ENCODE assay signal across 8 mouse cellular contexts in the genomic region with DNA sequence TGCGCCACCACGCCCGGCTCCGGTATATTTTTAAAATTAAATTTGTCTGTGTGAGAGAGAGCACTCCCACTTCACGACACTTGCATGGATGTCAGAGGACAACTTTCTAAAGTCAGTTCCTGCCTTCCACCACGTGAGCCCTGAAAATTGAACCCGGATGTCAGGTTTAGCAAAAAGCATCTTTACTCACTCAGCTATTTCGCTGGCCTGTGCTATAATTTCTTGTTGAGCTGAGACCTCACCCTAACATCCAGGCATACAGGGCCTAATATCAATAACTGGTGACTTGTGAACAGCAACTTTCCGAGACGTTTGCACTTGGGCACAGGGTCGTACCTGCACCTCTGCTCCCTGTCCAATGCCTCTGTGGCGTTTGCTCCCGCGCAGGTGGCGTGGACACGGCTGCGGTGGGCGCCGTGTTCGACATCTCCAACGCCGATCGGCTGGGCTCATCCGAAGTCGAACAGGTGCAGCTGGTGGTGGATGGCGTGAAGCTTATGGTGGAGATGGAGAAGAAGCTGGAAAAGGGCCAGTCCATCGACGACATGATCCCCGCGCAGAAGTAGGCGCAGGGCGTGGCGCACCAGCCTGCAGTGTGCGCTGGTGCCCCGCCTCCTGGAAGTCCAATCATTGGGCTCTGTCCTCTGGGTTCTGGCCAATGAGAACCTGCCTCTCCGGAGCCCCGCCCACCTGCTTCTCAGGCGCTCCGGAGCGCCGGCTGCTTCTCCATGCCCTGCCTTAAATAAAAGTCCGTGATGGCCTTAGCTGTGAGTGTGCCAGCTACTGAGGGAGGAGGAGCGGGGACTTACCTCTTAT. TPM values are rescaled to one million over a fixed set of nuclear protein-coding genes. Genes with fewer than 3 reads are reported as not detected.
DNase-seq lines count a peak whose midpoint lies in the region; ATAC-seq and TF ChIP-seq lines count a peak whose summit lies in the region.

No protein-coding gene starts in this region.

- 0 out of 2 replicates have a peak overlapping the region, but pooled peaks have one; percentile 55 for H3K9ac ChIP-seq in heart, embryonic 12.5 days
- no peak overlapping the region for H3K9ac ChIP-seq in kidney, postnatal 0 days (ENCODE audit: low read depth, low read length)
- H3K9ac ChIP-seq in liver, adult 2 months (ENCODE audit: low read depth, low read length) = no peak overlapping the region

- no peak for TF ChIP-seq CTCF in kidney, postnatal 0 days (IDR thresholded peaks at IDR 0.05; ENCODE audit: low read depth)
- TF ChIP-seq CTCF in liver, adult 2 months (IDR thresholded peaks at IDR 0.05; ENCODE audit: low read depth, low read length) = no peak

- peaks cover 56% of the 10 kb centered on the region for H3K27me3 ChIP-seq in erythroblast, embryonic 14.5 days (ENCODE audit: control insufficient read depth)
- H3K27me3 ChIP-seq in heart, embryonic 12.5 days (replicated peaks) = peaks cover 42% of the 10 kb centered on the region
- H3K27me3 ChIP-seq in kidney, postnatal 0 days (ENCODE audit: insufficient read depth, low read length) = peaks cover 15% of the 10 kb centered on the region
- 0 out of 2 replicates have a peak, but pooled peaks cover 9% of the 10 kb centered on the region for H3K27me3 ChIP-seq in liver, adult 2 months (ENCODE audit: control insufficient read depth, insufficient read depth, low read length)
- H3K27me3 ChIP-seq in myocyte (ENCODE audit: control insufficient read depth, insufficient read depth, insufficient read length) = peaks cover 5% of the 10 kb centered on the region

- no peak overlapping the region for H3ac ChIP-seq in myocyte (ENCODE audit: control insufficient read depth, insufficient read length)

- H3K36me3 ChIP-seq in erythroblast, embryonic 14.5 days (ENCODE audit: control insufficient read depth) = no peaks in the 10 kb centered on the region
- peaks cover 17% of the 10 kb centered on the region for H3K36me3 ChIP-seq in heart, embryonic 12.5 days
- peaks cover 11% of the 10 kb centered on the region for H3K36me3 ChIP-seq in kidney, postnatal 0 days (ENCODE audit: insufficient read depth, low read length)
- no peaks in the 10 kb centered on the region for H3K36me3 ChIP-seq in liver, adult 2 months (ENCODE audit: control insufficient read depth, insufficient read depth, low read length)
- no peaks in the 10 kb centered on the region for H3K36me3 ChIP-seq in myocyte (ENCODE audit: control insufficient read depth, insufficient read depth)

- peak overlapping the region; percentile 6 for H3K4me3 ChIP-seq in erythroblast, embryonic 14.5 days (replicated peaks)
- peak overlapping the region; percentile 50 for H3K4me3 ChIP-seq in heart, embryonic 12.5 days
- H3K4me3 ChIP-seq in kidney, postnatal 0 days (replicated peaks; ENCODE audit: low read depth, low read length) = peak overlapping the region; percentile 16; the same call in 1 of the 2 replicates
- H3K4me3 ChIP-seq in liver, adult 2 months (ENCODE audit: insufficient read depth, low read depth, low read length) = peak overlapping the region; percentile 25; the same call in 1 of the 2 replicates
- H3K4me3 ChIP-seq in myocyte = no peak overlapping the region

- no peaks in the 10 kb centered on the region for H3K9me3 ChIP-seq in erythroblast, embryonic 14.5 days (ENCODE audit: control insufficient read depth, low read length)
- H3K9me3 ChIP-seq in heart, embryonic 12.5 days (replicated peaks) = no peaks in the 10 kb centered on the region
- H3K9me3 ChIP-seq in kidney, postnatal 0 days (replicated peaks; ENCODE audit: low read length) = no peaks in the 10 kb centered on the region

- peak; percentile 93 for DNase-seq in A20 (ENCODE audit: low read depth, low spot score)
- peak; percentile 73 for DNase-seq in brain, embryonic 18.5 days (ENCODE audit: low read depth, low spot score)
- peak; percentile 96 for DNase-seq in kidney, postnatal 0 days (ENCODE audit: low spot score)
- DNase-seq in liver, adult 2 months (ENCODE audit: extremely low read depth, low read depth, low spot score) = peak; percentile 57
- DNase-seq in spleen, postnatal 4 days (ENCODE audit: low spot score in 2 of 2) = peak; percentile 84 to 89

- 12% methylated on average over 43 of the region's 43 CpGs for WGBS in heart, embryonic 12.5 days
- 14% methylated on average over 43 of the region's 43 CpGs for WGBS in kidney, postnatal 0 days
- 13% methylated on average over 43 of the region's 43 CpGs for WGBS in liver, adult 2 months

- no peak overlapping the region for H3K27ac ChIP-seq in heart, embryonic 12.5 days (ENCODE audit: poor library complexity, severe bottlenecking)
- no peak overlapping the region for H3K27ac ChIP-seq in kidney, postnatal 0 days
- H3K27ac ChIP-seq in liver, adult 2 months (replicated peaks; ENCODE audit: insufficient read depth, low read depth, low read length) = no peak overlapping the region

- no peaks in the 10 kb centered on the region for H3K79me2 ChIP-seq in liver, adult 2 months (ENCODE audit: control insufficient read depth, insufficient read depth, low read length)
- H3K79me2 ChIP-seq in myocyte (ENCODE audit: control insufficient read depth, insufficient read depth) = no peaks in the 10 kb centered on the region

- peak overlapping the region; percentile 85 for H3K4me2 ChIP-seq in heart, embryonic 12.5 days
- H3K4me2 ChIP-seq in kidney, postnatal 0 days (ENCODE audit: low read length) = peak overlapping the region; percentile 57
- peak overlapping the region; percentile 12 for H3K4me2 ChIP-seq in myocyte (ENCODE audit: low read depth)

- TF ChIP-seq POLR2A in liver, adult 2 months (IDR thresholded peaks at IDR 0.05; ENCODE audit: extremely low read depth, insufficient read depth, low read length) = no peak
- no peak for TF ChIP-seq POLR2A in myocyte (IDR thresholded peaks at IDR 0.05; ENCODE audit: insufficient read length, low read depth)

- ATAC-seq in heart, embryonic 12.5 days (ENCODE audit: insufficient number of reproducible peaks, low FRiP score) = peak; percentile 92
- peak; percentile 93 for ATAC-seq in kidney, postnatal 0 days (replicated peaks; ENCODE audit: low FRiP score, low read depth)

- H3K4me1 ChIP-seq in erythroblast, embryonic 14.5 days (ENCODE audit: control insufficient read depth) = peaks cover 21% of the 10 kb centered on the region
- peaks cover 19% of the 10 kb centered on the region for H3K4me1 ChIP-seq in heart, embryonic 12.5 days (replicated peaks)
- H3K4me1 ChIP-seq in kidney, postnatal 0 days (replicated peaks; ENCODE audit: insufficient read depth, low read length) = no peaks in the 10 kb centered on the region; the same call in 1 of the 2 replicates
- H3K4me1 ChIP-seq in liver, adult 2 months (ENCODE audit: control insufficient read depth, insufficient read depth, low read length) = 0 out of 2 replicates have a peak, but pooled peaks cover 1% of the 10 kb centered on the region

TF ChIP-seq in myocyte, 11 proteins besides CTCF, POLR2A, EP300 and RAD21:
- TF ChIP-seq REST (IDR thresholded peaks at IDR 0.05; ENCODE audit: insufficient read depth, insufficient read length) (no peak), MYOD1 (IDR thresholded peaks at IDR 0.05; ENCODE audit: control insufficient read depth in 1 of 3, insufficient read length in 2 of 3, low read depth in 2 of 3) (peak in 1 of 3 experiments; percentile 23)

RNA-seq across cellular contexts. Expression of gene Ckm, which starts 16.5 kb away (rescaled TPM):
- polyA plus RNA-seq in erythroblast, embryonic 14.5 days (2012) = not detected in 2 replicates
- polyA plus RNA-seq in heart, embryonic 12.5 days (2016; fragmentation: Nextera tagmentation; extraction: Ambion mirVana) = 60.6 and 62.3 TPM in 2 replicates
- polyA plus RNA-seq in kidney, postnatal 0 days (2015; fragmentation: Nextera tagmentation; extraction: Ambion mirVana) = 1.0 and 1.2 TPM in 2 replicates
- 0.07 and 11.0 TPM in 2 replicates for total RNA-seq in liver, adult 2 months (2014; rRNA removed)
- polyA plus RNA-seq in liver, adult 2 months (2012; rRNA removed) = 0.16 and 0.18 TPM in 2 replicates
- polyA plus RNA-seq in myocyte (2012; fragmentation: generic; extraction: Trizol) = 1,561 TPM

RNA-seq across cellular contexts. Expression of gene Klc3, which starts 17.1 kb away (rescaled TPM):
- not detected in 2 replicates for polyA plus RNA-seq in erythroblast, embryonic 14.5 days (2012)
- 4.2 and 4.6 TPM in 2 replicates for polyA plus RNA-seq in heart, embryonic 12.5 days (2016; fragmentation: Nextera tagmentation; extraction: Ambion mirVana)
- polyA plus RNA-seq in kidney, postnatal 0 days (2015; fragmentation: Nextera tagmentation; extraction: Ambion mirVana) = 6.7 and 8.2 TPM in 2 replicates
- 0.37 TPM in 1 of 2 replicates, not detected in the other for total RNA-seq in liver, adult 2 months (2014; rRNA removed)
- polyA plus RNA-seq in liver, adult 2 months (2012; rRNA removed) = 0.17 and 0.24 TPM in 2 replicates
- polyA plus RNA-seq in myocyte (2012; fragmentation: generic; extraction: Trizol) = 3.5 TPM

RNA-seq across cellular contexts. Expression of gene Mark4, which starts 37.6 kb away (rescaled TPM):
- polyA plus RNA-seq in erythroblast, embryonic 14.5 days (2012) = 0.45 and 0.52 TPM in 2 replicates
- 11.4 and 11.7 TPM in 2 replicates for polyA plus RNA-seq in heart, embryonic 12.5 days (2016; fragmentation: Nextera tagmentation; extraction: Ambion mirVana)
- 6.6 and 7.9 TPM in 2 replicates for polyA plus RNA-seq in kidney, postnatal 0 days (2015; fragmentation: Nextera tagmentation; extraction: Ambion mirVana)
- 1.8 and 2.8 TPM in 2 replicates for total RNA-seq in liver, adult 2 months (2014; rRNA removed)
- polyA plus RNA-seq in liver, adult 2 months (2012; rRNA removed) = 4.9 and 6.4 TPM in 2 replicates
- polyA plus RNA-seq in myocyte (2012; fragmentation: generic; extraction: Trizol) = 18.2 TPM

RNA-seq across cellular contexts. Expression of gene Ercc2, which starts 39.2 kb away (rescaled TPM):
- 1.4 and 1.6 TPM in 2 replicates for polyA plus RNA-seq in erythroblast, embryonic 14.5 days (2012)
- polyA plus RNA-seq in heart, embryonic 12.5 days (2016; fragmentation: Nextera tagmentation; extraction: Ambion mirVana) = 15.9 and 17.5 TPM in 2 replicates
- polyA plus RNA-seq in kidney, postnatal 0 days (2015; fragmentation: Nextera tagmentation; extraction: Ambion mirVana) = 11.0 and 11.5 TPM in 2 replicates
- 8.7 and 9.4 TPM in 2 replicates for total RNA-seq in liver, adult 2 months (2014; rRNA removed)
- polyA plus RNA-seq in liver, adult 2 months (2012; rRNA removed) = 18.7 and 26.8 TPM in 2 replicates
- polyA plus RNA-seq in myocyte (2012; fragmentation: generic; extraction: Trizol) = 11.5 TPM

RNA-seq across cellular contexts. Expression of gene Exoc3l2, which starts 42.1 kb away (rescaled TPM):
- 0.01 and 0.04 TPM in 2 replicates for polyA plus RNA-seq in erythroblast, embryonic 14.5 days (2012)
- polyA plus RNA-seq in heart, embryonic 12.5 days (2016; fragmentation: Nextera tagmentation; extraction: Ambion mirVana) = 2.9 and 3.1 TPM in 2 replicates
- 6.7 and 8.0 TPM in 2 replicates for polyA plus RNA-seq in kidney, postnatal 0 days (2015; fragmentation: Nextera tagmentation; extraction: Ambion mirVana)
- total RNA-seq in liver, adult 2 months (2014; rRNA removed) = 2.1 and 2.2 TPM in 2 replicates
- 5.1 and 5.8 TPM in 2 replicates for polyA plus RNA-seq in liver, adult 2 months (2012; rRNA removed)
- polyA plus RNA-seq in myocyte (2012; fragmentation: generic; extraction: Trizol) = not detected

Comparison
In these comparisons a context has a peak if more than half of its experiments do, and no peak if none do; other contexts are left out.
1. H3K4me2 ChIP-seq: peak in every context shown above with its lines; median percentile 85 in heart, embryonic 12.5 days; 57 in kidney, postnatal 0 days; 12 in myocyte.
2. RNA of gene Ckm, which starts 16.5 kb away (polyA plus RNA-seq): 1,561 TPM in myocyte (single experiment) and 60.6 to 62.3 TPM in heart, embryonic 12.5 days; 1.0 to 1.2 TPM in kidney, postnatal 0 days, 0.16 to 0.18 TPM in liver, adult 2 months and not detected in erythroblast, embryonic 14.5 days; every median in the first group is over 10 times any median in the second.
3. Peak in every context shown above with its lines, with median percentiles within 50 percentile points of each other: DNase-seq.